Mouse (Mus musculus) kidney, adult 2 months (tissue): ENCODE data around the gene Aars2. TPM values are rescaled to one million over a fixed set of nuclear protein-coding genes. Genes with fewer than 3 reads are reported as not detected.

Source experiments
- DNase-seq: peaks from one replicate; pipeline ENCODE4 v3.0.0; 2021
- H3K27ac ChIP-seq: fragments of 200-500 bp; 2 replicates; pipeline ENCODE4 v1.5.1; 2012; ENCODE audit warnings: low read depth, low read length, control low read depth, inconsistent platforms; ENCODE audit not compliant: insufficient read depth
- H3K27me3 ChIP-seq: fragments of 200-500 bp; replicated peaks from 2 replicates; pipeline ENCODE4 v1.6.1; 2012; ENCODE audit warnings: mild to moderate bottlenecking, moderate library complexity, low read length, inconsistent platforms; ENCODE audit not compliant: control insufficient read depth, insufficient read depth
- H3K36me3 ChIP-seq: fragments of 200-500 bp; 2 replicates; pipeline ENCODE4 v1.6.1; 2012; ENCODE audit warnings: mild to moderate bottlenecking, moderate library complexity, low read length, inconsistent platforms; ENCODE audit not compliant: control insufficient read depth, insufficient read depth
- H3K4me1 ChIP-seq: fragments of 200-500 bp; 2 replicates; pipeline ENCODE4 v1.6.1; 2011; ENCODE audit warnings: low read length; ENCODE audit not compliant: control insufficient read depth, insufficient read depth
- H3K4me3 ChIP-seq: fragments of 200-500 bp; 2 replicates; pipeline ENCODE4 v1.5.1; 2011; ENCODE audit warnings: mild to moderate bottlenecking, low read depth, low read length, control low read depth; ENCODE audit not compliant: insufficient read depth
- CTCF ChIP-seq: fragments of 200-500 bp; conservative IDR thresholded peaks from 2 replicates; pipeline ENCODE4 v1.5.1; 2011; ENCODE audit warnings: low read depth, mild to moderate bottlenecking, control low read depth, low read length, moderate library complexity, mixed read lengths; ENCODE audit not compliant: insufficient read depth, insufficient read length
- POLR2A ChIP-seq: fragments of 200-500 bp; IDR thresholded peaks from one replicate; pipeline ENCODE4 v1.6.1; 2011; ENCODE audit warnings: low read depth, low read length, control low read depth
- WGBS: fragments of 180-500 bp; shearing (Covaris S2); methylation state at CpG from one replicate; pipeline ENCODE4 v1.1.7; 2018; 5-methylcytosine and 5-hydroxymethylcytosine counted together
- polyA plus RNA-seq: library from polyadenylated mRNA; depleted of rRNA; stranded (reverse); fragments of >200 nt; gene quantifications from 2 replicates; pipeline ENCODE4 v1.2.3, GENCODE M21; 2012

Gene Aars2
- polyA plus RNA-seq, 1 experiment = 16.2 TPM

DNA sequence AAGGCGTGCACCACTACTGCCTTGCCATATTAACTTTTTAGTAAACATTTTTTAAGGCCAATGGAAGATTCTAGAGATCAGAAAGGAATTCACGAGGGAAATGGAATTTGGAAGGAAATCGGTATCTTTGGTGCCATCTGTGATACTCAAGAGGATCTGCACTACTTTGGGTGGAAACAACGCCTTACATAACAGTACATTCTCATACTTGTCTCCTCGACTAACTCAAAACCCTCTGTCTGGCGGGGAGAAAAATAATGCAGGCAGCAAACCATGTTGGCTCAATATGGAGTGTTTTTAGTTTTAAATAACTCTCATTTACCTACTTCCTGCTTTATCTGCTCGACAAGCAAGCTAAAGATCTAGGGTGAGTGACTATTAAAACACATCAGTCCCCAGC lies 35.9 kb upstream of the Aars2 start:
- 78% methylated on average over 7 of the region's 7 CpGs for WGBS
- TF ChIP-seq CTCF (no peak), POLR2A (no peak)
- H3K4me1 ChIP-seq = no peaks in the 10 kb centered on the region
- H3K27ac ChIP-seq = no peak overlapping the region
- H3K4me3 ChIP-seq = no peak overlapping the region
- H3K36me3 ChIP-seq = no peaks in the 10 kb centered on the region
- H3K27me3 ChIP-seq = no peaks in the 10 kb centered on the region
- no peak for DNase-seq

DNA sequence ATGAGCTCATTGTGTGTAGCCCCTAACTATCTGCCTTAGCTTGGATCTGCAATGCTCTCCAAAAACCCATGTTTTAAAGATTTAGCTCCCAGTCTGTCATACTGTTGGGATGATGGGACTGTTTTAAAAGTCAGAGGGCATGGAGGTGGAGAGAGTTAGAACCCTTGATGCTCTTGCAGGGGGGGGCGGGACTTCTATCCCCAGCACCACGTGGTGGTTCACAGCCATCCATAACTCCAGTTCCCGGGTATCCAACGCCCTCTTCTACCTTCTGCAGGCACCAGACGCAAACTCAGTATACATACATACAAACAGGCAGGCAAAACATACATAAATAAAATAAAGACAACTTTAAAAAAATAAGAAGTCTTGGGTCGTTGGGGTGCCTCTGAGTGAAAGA lies 33.0 kb upstream of the Aars2 start:
- TF ChIP-seq POLR2A (no peak), CTCF (no peak)
- H3K27me3 ChIP-seq = no peaks in the 10 kb centered on the region
- 73% methylated on average over 6 of the region's 6 CpGs for WGBS
- no peak overlapping the region for H3K27ac ChIP-seq
- DNase-seq = no peak
- no peak overlapping the region for H3K4me3 ChIP-seq
- H3K4me1 ChIP-seq = no peaks in the 10 kb centered on the region
- H3K36me3 ChIP-seq = no peaks in the 10 kb centered on the region

DNA sequence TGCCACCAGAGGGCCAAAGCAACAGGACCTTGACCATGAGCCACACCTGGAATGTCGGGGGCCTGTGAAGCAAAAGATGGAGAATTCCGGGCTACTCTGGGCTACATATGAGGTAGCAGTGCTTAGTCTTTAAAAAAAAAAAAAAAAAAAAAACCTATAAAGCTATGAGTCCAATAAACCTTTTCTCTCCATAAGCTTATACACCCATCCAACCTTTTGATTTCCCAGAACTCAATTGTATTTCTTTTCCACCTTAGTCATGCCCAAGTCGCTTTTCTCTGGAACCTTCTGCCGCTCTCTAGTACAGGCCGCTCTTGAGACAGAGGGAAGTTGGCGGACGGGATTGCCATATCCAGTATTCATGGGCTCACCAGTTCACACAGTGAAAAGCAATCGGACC lies 32.5 kb upstream of the Aars2 start:
- H3K27me3 ChIP-seq = no peaks in the 10 kb centered on the region
- DNase-seq = no peak
- no peak overlapping the region for H3K27ac ChIP-seq
- H3K4me1 ChIP-seq = no peaks in the 10 kb centered on the region
- peak overlapping the region; percentile 41 for H3K4me3 ChIP-seq
- TF ChIP-seq CTCF (no peak), POLR2A (no peak)
- no peaks in the 10 kb centered on the region for H3K36me3 ChIP-seq
- WGBS = 66% methylated on average over 8 of the region's 8 CpGs

DNA sequence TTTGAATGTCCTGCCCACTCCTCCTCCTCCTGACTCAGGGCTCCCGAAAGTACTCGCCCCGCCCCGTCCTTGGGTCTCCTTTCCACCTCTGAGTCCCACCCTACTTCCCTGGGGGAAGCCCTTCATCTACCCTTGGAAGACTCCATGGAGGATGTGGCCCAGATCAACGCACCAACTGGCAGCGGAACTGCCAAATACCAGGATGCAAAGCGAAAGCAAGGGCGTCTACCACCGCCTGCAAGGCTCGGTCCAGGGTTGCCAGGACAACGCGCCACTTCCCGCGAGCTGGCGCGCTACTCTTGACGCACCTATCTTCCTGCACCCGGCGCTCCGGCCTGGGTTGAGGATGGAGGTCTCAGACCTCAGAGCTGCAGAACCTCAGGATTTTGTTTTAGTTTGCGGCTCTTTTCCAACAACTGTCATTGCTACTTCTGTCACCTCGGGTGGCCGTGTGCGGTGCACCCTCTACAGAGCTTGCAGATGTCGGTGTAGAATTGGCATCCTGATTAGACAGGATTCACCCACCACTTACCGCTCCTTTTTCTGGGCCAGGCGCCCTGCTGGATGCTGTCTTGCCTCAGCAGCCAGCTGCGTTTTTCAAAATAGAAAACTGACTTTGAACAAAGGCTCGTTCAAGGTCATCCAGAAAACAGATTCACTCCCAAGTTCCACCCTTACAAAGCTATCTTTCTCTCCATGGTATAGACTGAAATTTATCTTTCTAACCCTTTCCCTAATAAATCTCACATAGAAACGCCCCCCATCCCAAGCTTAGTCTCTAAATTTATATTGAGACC lies 31.8 kb upstream of the Aars2 start, which contains the start of gene Spats1:
TSS of gene Spats1 (minus strand) at position 747 of the 797 bp plus-strand sequence.
- WGBS = 4% methylated on average over 30 of the region's 30 CpGs
- Histone ChIP-seq H3K27ac (no peak within 1 kb of the TSS), H3K4me1 (no peaks in the 10 kb centered on the region), H3K36me3 (no peaks in the 10 kb centered on the region), H3K4me3 (peak within 1 kb of the TSS; percentile 41), H3K27me3 (no peaks in the 10 kb centered on the region)
- TF ChIP-seq POLR2A (no peak), CTCF (no peak)
- peak; percentile 52 for DNase-seq

DNA sequence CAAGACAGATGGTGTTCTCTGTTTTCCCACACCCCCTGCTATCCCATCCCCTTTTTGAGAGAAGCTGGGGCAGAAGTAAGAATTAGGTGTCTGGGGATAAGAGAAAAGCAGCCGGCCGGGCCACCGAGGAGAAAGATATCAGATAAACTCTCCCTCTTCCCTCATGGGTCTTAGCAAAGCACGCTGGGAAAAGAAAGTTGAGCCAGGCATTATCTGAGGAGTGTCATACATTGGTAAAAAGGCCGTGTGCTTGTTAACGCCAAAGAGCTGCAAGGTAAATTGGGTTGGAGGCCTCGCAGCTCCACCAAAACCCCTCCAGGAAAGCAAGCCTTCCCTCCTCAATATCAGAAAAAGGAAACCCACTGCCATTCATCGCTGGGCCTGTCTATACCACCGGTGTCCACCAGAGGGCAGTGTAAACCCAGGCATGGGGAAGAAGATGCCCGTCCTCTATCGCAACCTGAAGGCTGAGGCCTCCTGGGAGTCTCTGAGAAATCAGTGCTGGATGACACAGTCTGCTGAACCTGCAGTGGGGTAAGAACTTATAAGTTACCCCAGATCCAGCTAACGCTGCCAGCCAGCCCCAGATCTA lies 28.3 kb upstream of the Aars2 start:
- Histone ChIP-seq H3K4me1 (no peaks in the 10 kb centered on the region), H3K27me3 (no peaks in the 10 kb centered on the region), H3K36me3 (no peaks in the 10 kb centered on the region), H3K4me3 (no peak overlapping the region), H3K27ac (no peak overlapping the region)
- peak; percentile 71 for DNase-seq
- 15% methylated on average over 12 of the region's 12 CpGs for WGBS
- no peak for TF ChIP-seq POLR2A
- TF ChIP-seq CTCF = peak; percentile 97

GRCm38 (mm10) chr17:45480429-45480828 lies 26.2 kb upstream of the Aars2 start:
- no peak overlapping the region for H3K4me3 ChIP-seq
- WGBS = 43% methylated on average over 2 of the region's 2 CpGs
- no peak for DNase-seq
- peak; percentile 36 for TF ChIP-seq CTCF
- TF ChIP-seq POLR2A = no peak
- H3K27me3 ChIP-seq = no peaks in the 10 kb centered on the region; the same call in 1 of the 2 replicates
- no peak overlapping the region for H3K27ac ChIP-seq
- no peaks in the 10 kb centered on the region for H3K36me3 ChIP-seq
- no peaks in the 10 kb centered on the region for H3K4me1 ChIP-seq

DNA sequence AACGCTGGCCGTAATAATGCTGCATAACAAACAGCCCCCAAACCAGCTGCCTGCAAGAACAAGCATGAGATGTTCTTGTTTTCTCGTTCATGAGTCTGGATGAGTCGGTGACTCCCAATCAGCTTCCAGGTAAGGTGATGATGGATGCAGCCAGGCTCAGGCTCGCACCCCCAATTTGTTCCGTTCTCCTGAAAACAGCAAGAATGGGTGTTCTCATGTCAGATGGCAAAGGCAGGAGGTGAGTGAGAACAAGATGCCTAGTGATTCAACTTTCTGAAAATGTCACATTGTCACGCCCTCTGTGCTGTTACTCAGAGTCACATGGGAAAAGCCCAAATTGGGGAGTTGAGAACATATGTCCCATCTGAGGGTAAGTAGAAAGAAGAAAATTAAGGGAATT lies 21.1 kb upstream of the Aars2 start:
- 90% methylated on average over 7 of the region's 7 CpGs for WGBS
- H3K4me3 ChIP-seq = no peak overlapping the region
- H3K27me3 ChIP-seq = no peaks in the 10 kb centered on the region; the same call in 1 of the 2 replicates
- H3K27ac ChIP-seq = no peak overlapping the region
- DNase-seq = no peak
- no peaks in the 10 kb centered on the region for H3K4me1 ChIP-seq
- H3K36me3 ChIP-seq = no peaks in the 10 kb centered on the region
- no peak for TF ChIP-seq POLR2A
- TF ChIP-seq CTCF = no peak
